Mouse (Mus musculus): ENCODE data around the gene Lce1a1. TPM values are rescaled to one million over a fixed set of nuclear protein-coding genes. Genes with fewer than 3 reads are reported as not detected.

Lce1a1 gene
- not detected for polyA plus RNA-seq (2014; fragmentation: Illumina TruSeq; extraction: RNeasy Lipid Tissue Mini Kit (QIAGEN cat#74804); ENCODE audit: low replicate concordance)

DNA sequence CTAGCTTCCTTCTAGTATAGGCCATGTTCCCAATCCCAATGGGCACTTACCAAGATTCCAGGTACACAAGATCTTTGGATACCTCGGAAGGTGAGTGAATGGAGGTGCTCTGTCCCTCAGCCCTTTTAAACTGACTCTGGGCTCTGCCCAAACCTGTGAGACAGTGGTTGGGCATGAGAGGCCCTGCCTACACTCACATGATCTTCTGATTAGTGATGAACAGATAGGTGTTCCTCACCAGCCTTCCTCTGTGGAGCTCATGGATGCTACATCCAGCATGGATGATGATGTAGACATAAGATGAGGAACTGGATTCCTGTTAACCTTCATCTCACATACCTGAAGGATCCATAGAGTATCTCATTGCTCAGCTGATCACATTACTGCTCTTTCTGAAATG, at the start of gene Lce1a1:
TSS of gene Lce1a1 (minus strand) at position 101 of the 400 bp plus-strand sequence.

DNA sequence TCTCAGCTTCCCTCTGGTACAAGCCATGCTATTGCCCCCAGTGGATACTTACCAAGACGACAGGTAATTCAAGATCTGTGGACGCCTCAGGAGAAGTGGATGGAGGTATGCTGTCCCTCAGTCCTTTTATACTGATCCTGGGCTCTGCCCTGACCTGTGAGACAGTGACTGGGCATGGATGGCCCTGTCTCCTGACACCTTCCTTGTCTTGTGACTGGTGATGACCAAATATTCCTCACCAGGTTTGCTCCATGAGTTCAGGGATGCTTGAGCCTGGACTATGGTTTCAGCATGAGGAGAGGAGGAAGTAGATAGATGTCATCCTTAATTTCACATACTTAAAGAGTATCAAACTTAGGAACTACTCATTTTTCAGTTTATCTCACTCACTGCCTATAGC, 39.0 kb upstream of the Lce1a1 start, which contains the start of gene Lce1d:
TSS of gene Lce1d (minus strand) at position 101 of the 400 bp plus-strand sequence.

DNA sequence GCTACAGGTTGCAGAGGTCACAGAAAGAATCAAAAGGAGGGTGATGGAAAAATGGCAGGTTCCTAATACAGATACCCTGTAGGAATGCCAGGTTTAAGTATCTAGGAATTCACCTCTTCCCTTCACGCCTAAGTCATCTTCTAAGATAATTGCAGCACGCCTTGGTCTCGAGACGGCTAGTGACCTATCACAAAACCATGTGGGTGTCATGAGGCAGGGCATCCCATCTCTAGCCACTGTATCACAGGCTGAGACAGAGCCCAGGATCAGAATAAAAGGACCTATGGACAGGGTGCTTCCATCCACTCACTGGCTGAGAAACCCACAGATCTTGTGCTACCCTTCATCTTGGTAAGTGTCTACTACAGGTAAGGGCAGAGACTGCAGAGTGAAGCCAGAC, 30.8 kb upstream of the Lce1a1 start, which contains the start of gene Lce1c:
TSS of gene Lce1c (plus strand) at position 301 of the 400 bp plus-strand sequence.

DNA sequence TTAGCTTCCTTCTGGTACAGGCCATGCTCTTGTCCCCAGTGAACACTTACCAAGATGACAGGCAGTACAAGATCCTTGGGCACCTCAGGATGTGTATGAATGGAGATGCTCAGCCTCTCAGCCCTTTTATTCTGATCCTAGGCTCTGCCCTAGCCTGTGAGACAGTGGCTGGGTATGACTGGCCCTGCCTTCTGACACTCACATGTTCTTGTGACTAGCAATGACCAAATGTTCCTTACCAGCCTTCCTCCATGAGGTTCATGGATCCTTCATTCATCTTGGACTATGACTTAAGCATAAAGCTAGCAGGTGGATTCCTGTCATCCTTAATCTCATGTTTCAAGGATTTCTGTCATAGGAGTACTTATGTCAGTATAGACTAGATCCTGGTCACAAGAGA, 22.1 kb upstream of the Lce1a1 start, which contains the start of gene Lce1a2:
TSS of gene Lce1a2 (minus strand) at position 101 of the 400 bp plus-strand sequence.

DNA sequence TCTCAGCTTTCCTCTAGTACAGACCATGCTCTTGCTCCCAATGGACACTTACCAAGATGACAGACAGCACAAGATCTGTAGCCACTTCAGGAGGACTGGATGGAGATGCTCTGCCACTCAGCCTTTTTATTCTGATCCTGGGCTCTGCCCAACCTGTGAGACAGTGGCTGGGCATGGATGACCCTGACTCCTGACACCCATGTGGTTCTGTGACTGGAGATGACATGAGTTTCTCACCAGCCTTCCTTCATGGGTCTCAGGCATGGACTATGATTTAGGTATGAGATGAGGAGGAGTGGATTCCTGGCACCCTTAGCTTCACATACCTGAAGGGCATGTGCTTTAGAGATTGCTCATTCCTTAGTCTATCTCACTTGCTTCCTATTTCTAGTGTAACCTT, 8.7 kb upstream of the Lce1a1 start, which contains the start of gene Lce1b:
TSS of gene Lce1b (minus strand) at position 101 of the 400 bp plus-strand sequence.

DNA sequence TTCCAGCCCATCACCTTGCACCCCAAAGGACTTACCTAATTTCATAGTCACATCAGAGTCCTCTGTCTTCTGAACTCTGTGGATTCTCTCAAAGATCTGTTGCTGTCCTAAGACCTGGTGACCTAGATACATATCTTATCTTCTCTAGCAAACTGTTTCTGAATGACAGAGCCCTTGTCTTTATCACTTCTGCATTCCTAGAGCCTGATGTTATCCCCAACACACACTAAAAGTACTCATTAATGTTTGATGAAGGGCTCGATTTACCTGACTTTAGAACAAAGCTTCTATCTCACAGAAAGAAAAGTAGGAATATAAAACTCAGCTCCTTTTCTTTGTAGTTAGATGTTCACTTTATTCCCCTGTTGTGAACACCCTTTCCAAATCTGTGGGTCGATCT, 26.5 kb downstream of the Lce1a1 start, which contains the start of gene Lce6a:
TSS of gene Lce6a (minus strand) at position 101 of the 400 bp plus-strand sequence.

DNA sequence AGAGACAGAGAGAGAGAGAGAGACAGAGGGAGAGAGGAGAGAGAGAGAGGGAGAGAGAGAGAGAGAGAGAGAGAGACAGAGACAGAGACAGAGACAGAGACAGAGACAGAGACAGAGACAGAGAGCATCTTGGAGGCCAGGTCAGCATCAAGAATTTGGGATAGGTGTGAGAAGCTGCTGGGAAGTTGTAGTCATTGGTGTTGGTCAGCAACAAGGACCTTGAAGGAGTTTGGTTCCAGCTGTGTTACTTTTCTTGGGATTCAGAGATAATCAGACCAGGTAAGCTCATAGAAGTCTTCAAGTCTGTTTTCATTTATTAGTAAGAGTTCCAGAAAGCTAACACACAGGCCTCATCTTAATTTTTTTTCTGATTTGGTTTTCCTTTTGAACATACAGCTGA, 40.7 kb downstream of the Lce1a1 start, which contains the start of gene 2210017I01Rik:
TSS of gene 2210017I01Rik (minus strand) at position 101 of the 400 bp plus-strand sequence.

Other genes starting within 250 kb of the Lce1a1 start
- gene Sprr2i, start 240.3 kb downstream of the Lce1a1 start, polyA plus RNA-seq (2014; fragmentation: Illumina TruSeq; extraction: RNeasy Lipid Tissue Mini Kit (QIAGEN cat#74804); ENCODE audit: low replicate concordance) = not detected
- not detected for gene Sprr2j-ps, start 230.2 kb downstream of the Lce1a1 start, polyA plus RNA-seq (2014; fragmentation: Illumina TruSeq; extraction: RNeasy Lipid Tissue Mini Kit (QIAGEN cat#74804); ENCODE audit: low replicate concordance)
- 5.0 TPM for gene Gm9774, start 218.9 kb downstream of the Lce1a1 start, polyA plus RNA-seq (2014; fragmentation: Illumina TruSeq; extraction: RNeasy Lipid Tissue Mini Kit (QIAGEN cat#74804); ENCODE audit: low replicate concordance)
- not detected for gene Sprr2k, start 215.7 kb downstream of the Lce1a1 start, polyA plus RNA-seq (2014; fragmentation: Illumina TruSeq; extraction: RNeasy Lipid Tissue Mini Kit (QIAGEN cat#74804); ENCODE audit: low replicate concordance)
- gene Sprr1b, start 209.5 kb downstream of the Lce1a1 start, polyA plus RNA-seq (2014; fragmentation: Illumina TruSeq; extraction: RNeasy Lipid Tissue Mini Kit (QIAGEN cat#74804); ENCODE audit: low replicate concordance) = not detected
- not detected for gene Sprr3, start 189.6 kb downstream of the Lce1a1 start, polyA plus RNA-seq (2014; fragmentation: Illumina TruSeq; extraction: RNeasy Lipid Tissue Mini Kit (QIAGEN cat#74804); ENCODE audit: low replicate concordance)
- gene Sprr1a, start 162.4 kb downstream of the Lce1a1 start, polyA plus RNA-seq (2014; fragmentation: Illumina TruSeq; extraction: RNeasy Lipid Tissue Mini Kit (QIAGEN cat#74804); ENCODE audit: low replicate concordance) = 1.4 TPM
- not detected for gene Sprr4, start 147.8 kb downstream of the Lce1a1 start, polyA plus RNA-seq (2014; fragmentation: Illumina TruSeq; extraction: RNeasy Lipid Tissue Mini Kit (QIAGEN cat#74804); ENCODE audit: low replicate concordance)
- not detected for gene 2310046K23Rik, start 113.8 kb downstream of the Lce1a1 start, polyA plus RNA-seq (2014; fragmentation: Illumina TruSeq; extraction: RNeasy Lipid Tissue Mini Kit (QIAGEN cat#74804); ENCODE audit: low replicate concordance)
- gene Ivl, start 74.6 kb downstream of the Lce1a1 start, polyA plus RNA-seq (2014; fragmentation: Illumina TruSeq; extraction: RNeasy Lipid Tissue Mini Kit (QIAGEN cat#74804); ENCODE audit: low replicate concordance) = not detected
- gene Smcp, start 59.3 kb downstream of the Lce1a1 start, polyA plus RNA-seq (2014; fragmentation: Illumina TruSeq; extraction: RNeasy Lipid Tissue Mini Kit (QIAGEN cat#74804); ENCODE audit: low replicate concordance) = 0.93 TPM
- gene 2210017I01Rik, start 40.8 kb downstream of the Lce1a1 start, polyA plus RNA-seq (2014; fragmentation: Illumina TruSeq; extraction: RNeasy Lipid Tissue Mini Kit (QIAGEN cat#74804); ENCODE audit: low replicate concordance) = not detected
- not detected for gene Lce6a, start 26.6 kb downstream of the Lce1a1 start, polyA plus RNA-seq (2014; fragmentation: Illumina TruSeq; extraction: RNeasy Lipid Tissue Mini Kit (QIAGEN cat#74804); ENCODE audit: low replicate concordance)
- gene Lce1b, start 8.6 kb upstream of the Lce1a1 start, polyA plus RNA-seq (2014; fragmentation: Illumina TruSeq; extraction: RNeasy Lipid Tissue Mini Kit (QIAGEN cat#74804); ENCODE audit: low replicate concordance) = not detected
- not detected for gene Lce1a2, start 22.0 kb upstream of the Lce1a1 start, polyA plus RNA-seq (2014; fragmentation: Illumina TruSeq; extraction: RNeasy Lipid Tissue Mini Kit (QIAGEN cat#74804); ENCODE audit: low replicate concordance)
- gene Lce1c, start 30.9 kb upstream of the Lce1a1 start, polyA plus RNA-seq (2014; fragmentation: Illumina TruSeq; extraction: RNeasy Lipid Tissue Mini Kit (QIAGEN cat#74804); ENCODE audit: low replicate concordance) = not detected
- gene Lce1d, start 38.9 kb upstream of the Lce1a1 start, polyA plus RNA-seq (2014; fragmentation: Illumina TruSeq; extraction: RNeasy Lipid Tissue Mini Kit (QIAGEN cat#74804); ENCODE audit: low replicate concordance) = not detected
- gene Lce1e, start 60.8 kb upstream of the Lce1a1 start, polyA plus RNA-seq (2014; fragmentation: Illumina TruSeq; extraction: RNeasy Lipid Tissue Mini Kit (QIAGEN cat#74804); ENCODE audit: low replicate concordance) = not detected
- not detected for gene Lce1f, start 72.0 kb upstream of the Lce1a1 start, polyA plus RNA-seq (2014; fragmentation: Illumina TruSeq; extraction: RNeasy Lipid Tissue Mini Kit (QIAGEN cat#74804); ENCODE audit: low replicate concordance)
- gene Gm38119, start 90.8 kb upstream of the Lce1a1 start, polyA plus RNA-seq (2014; fragmentation: Illumina TruSeq; extraction: RNeasy Lipid Tissue Mini Kit (QIAGEN cat#74804); ENCODE audit: low replicate concordance) = not detected
- not detected for gene Lce1g, start 104.0 kb upstream of the Lce1a1 start, polyA plus RNA-seq (2014; fragmentation: Illumina TruSeq; extraction: RNeasy Lipid Tissue Mini Kit (QIAGEN cat#74804); ENCODE audit: low replicate concordance)
- gene Lce1h, start 116.8 kb upstream of the Lce1a1 start, polyA plus RNA-seq (2014; fragmentation: Illumina TruSeq; extraction: RNeasy Lipid Tissue Mini Kit (QIAGEN cat#74804); ENCODE audit: low replicate concordance) = not detected
- not detected for gene Lce1i, start 130.6 kb upstream of the Lce1a1 start, polyA plus RNA-seq (2014; fragmentation: Illumina TruSeq; extraction: RNeasy Lipid Tissue Mini Kit (QIAGEN cat#74804); ENCODE audit: low replicate concordance)
- gene Lce1j, start 142.2 kb upstream of the Lce1a1 start, polyA plus RNA-seq (2014; fragmentation: Illumina TruSeq; extraction: RNeasy Lipid Tissue Mini Kit (QIAGEN cat#74804); ENCODE audit: low replicate concordance) = not detected
- not detected for gene Lce1k, start 159.6 kb upstream of the Lce1a1 start, polyA plus RNA-seq (2014; fragmentation: Illumina TruSeq; extraction: RNeasy Lipid Tissue Mini Kit (QIAGEN cat#74804); ENCODE audit: low replicate concordance)
- not detected for gene Kprp, start 178.9 kb upstream of the Lce1a1 start, polyA plus RNA-seq (2014; fragmentation: Illumina TruSeq; extraction: RNeasy Lipid Tissue Mini Kit (QIAGEN cat#74804); ENCODE audit: low replicate concordance)
- not detected for gene Lce1l, start 203.0 kb upstream of the Lce1a1 start, polyA plus RNA-seq (2014; fragmentation: Illumina TruSeq; extraction: RNeasy Lipid Tissue Mini Kit (QIAGEN cat#74804); ENCODE audit: low replicate concordance)
- not detected for gene 2310050C09Rik, start 221.9 kb upstream of the Lce1a1 start, polyA plus RNA-seq (2014; fragmentation: Illumina TruSeq; extraction: RNeasy Lipid Tissue Mini Kit (QIAGEN cat#74804); ENCODE audit: low replicate concordance)